Mouse (Mus musculus) heart, embryonic 12.5 days (tissue): ENCODE results near the gene Galntl6. TPM values are rescaled to one million over a fixed set of nuclear protein-coding genes. Genes with fewer than 3 reads are reported as not detected.
A peak's percentile ranks its signal among the peaks of the same experiment; 100 is the strongest.

Experiments used
- ATAC-seq: fragments of 200-750 bp; cut with Nextera tagmentation; 2 replicates; pipeline ENCODE4 v1.8.0; 2017; ENCODE audit warnings: moderate TSS enrichment, moderate library complexity; ENCODE audit not compliant: insufficient number of reproducible peaks, low FRiP score
- H3K27ac ChIP-seq: fragments of 300-500 bp; sonication (generic); 2 replicates; pipeline ENCODE4 v1.5.1; 2016; ENCODE audit warnings: mild to moderate bottlenecking, moderate library complexity; ENCODE audit not compliant: poor library complexity, severe bottlenecking
- H3K27me3 ChIP-seq: fragments of 300-500 bp; sonication (generic); replicated peaks from 2 replicates; pipeline ENCODE4 v1.6.1; 2016; ENCODE audit warnings: mild to moderate bottlenecking, moderate library complexity
- H3K36me3 ChIP-seq: fragments of 300-500 bp; sonication (generic); 2 replicates; pipeline ENCODE4 v1.6.1; 2016; ENCODE audit warnings: mild to moderate bottlenecking, moderate library complexity
- H3K4me1 ChIP-seq: fragments of 300-500 bp; sonication (generic); replicated peaks from 2 replicates; pipeline ENCODE4 v1.6.1; 2016; ENCODE audit warnings: mild to moderate bottlenecking
- H3K4me2 ChIP-seq: fragments of 300-500 bp; sonication (generic); 2 replicates; pipeline ENCODE4 v1.6.1; 2016; ENCODE audit warnings: mild to moderate bottlenecking, moderate library complexity
- H3K4me3 ChIP-seq: fragments of 300-500 bp; sonication (generic); 2 replicates; pipeline ENCODE4 v1.5.1; 2016; ENCODE audit warnings: mild to moderate bottlenecking
- H3K9ac ChIP-seq: fragments of 300-500 bp; sonication (generic); 2 replicates; pipeline ENCODE4 v1.6.1; 2016; ENCODE audit warnings: mild to moderate bottlenecking, moderate library complexity
- H3K9me3 ChIP-seq: fragments of 300-500 bp; sonication (generic); replicated peaks from 2 replicates; pipeline ENCODE4 v1.6.1; 2016; ENCODE audit warnings: mild to moderate bottlenecking, moderate library complexity
- WGBS: fragments of 180-500 bp; shearing (Covaris S2); methylation state at CpG from one replicate; pipeline ENCODE4 v1.1.7; 2016; 5-methylcytosine and 5-hydroxymethylcytosine counted together
- polyA plus RNA-seq: library from polyadenylated mRNA; unstranded; fragments of >200 nt; fragmentation: Nextera tagmentation; extraction: Ambion mirVana; gene quantifications from 2 replicates; pipeline ENCODE4 v1.2.1, GENCODE M21; 2016

Galntl6 gene
- polyA plus RNA-seq, result 0.08 and 0.18 TPM in 2 replicates

DNA sequence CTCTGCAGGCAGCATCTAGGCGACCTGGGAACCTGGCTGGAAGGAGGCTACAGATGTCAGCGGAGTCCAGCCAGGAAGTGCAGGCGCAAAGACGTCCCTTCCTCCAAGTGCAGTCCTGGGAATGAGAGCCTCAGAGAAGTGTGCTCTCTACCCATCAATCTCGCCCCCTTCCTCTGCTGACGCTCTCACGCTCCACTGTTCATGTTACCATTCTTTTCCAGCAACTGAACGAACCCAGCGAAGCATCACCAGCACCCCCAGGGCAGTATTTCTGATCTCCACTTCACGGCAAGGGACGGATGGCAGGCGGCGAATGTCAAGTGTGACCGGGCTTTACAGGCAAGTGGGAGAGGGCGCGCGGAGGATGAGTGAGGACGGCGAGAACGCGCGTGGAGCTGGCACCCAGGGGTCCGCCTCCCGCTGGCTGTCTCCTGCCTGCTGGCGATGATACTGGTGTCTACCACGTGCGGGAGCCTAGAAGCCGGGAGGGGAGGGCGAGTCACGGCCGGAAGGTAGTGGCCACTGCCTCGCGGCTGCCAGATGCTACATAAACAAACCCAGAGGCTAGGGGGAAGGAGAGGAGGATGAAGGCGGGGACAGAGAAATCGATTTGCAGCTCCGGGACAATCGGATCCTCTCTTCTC, at the start of gene Galntl6:
Galntl6 (minus strand) TSS at position 445 of the 644 bp plus-strand sequence.
- Histone ChIP-seq H3K9ac (peak within 1 kb of the TSS; percentile 45), H3K27me3 (peaks cover 18% of the 10 kb centered on the region), H3K4me3 (peak within 1 kb of the TSS; percentile 65), H3K36me3 (no peaks in the 10 kb centered on the region), H3K9me3 (no peaks in the 10 kb centered on the region), H3K4me1 (peaks cover 5% of the 10 kb centered on the region), H3K27ac (no peak within 1 kb of the TSS), H3K4me2 (peak within 1 kb of the TSS; percentile 99)
- no peak for ATAC-seq
- 0% methylated on average over 37 of the region's 37 CpGs for WGBS

DNA sequence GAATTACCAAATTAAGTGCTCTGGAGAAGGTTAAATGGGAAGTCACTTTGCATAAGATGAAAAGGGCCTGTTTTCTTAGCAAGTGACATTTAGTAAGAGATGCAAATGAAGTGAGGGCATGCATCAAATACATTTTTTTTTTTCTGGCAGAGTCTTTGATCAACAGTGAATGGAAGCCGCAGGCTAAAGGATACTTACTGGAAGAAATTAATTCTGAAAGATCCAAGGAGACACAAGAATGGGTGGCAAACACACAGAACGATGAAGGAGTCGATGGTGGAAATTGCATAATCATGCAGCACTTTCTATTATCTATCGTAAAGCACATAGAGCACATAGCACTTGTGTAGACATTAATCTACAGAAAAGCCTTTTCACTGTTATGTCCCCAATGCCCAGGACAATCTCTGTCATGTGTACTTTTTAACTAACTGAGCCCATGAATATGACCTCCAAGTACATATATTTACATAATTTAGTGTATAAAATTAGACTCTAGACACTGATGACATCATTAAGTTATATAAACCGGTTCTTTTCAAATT, 44.8 kb upstream of the Galntl6 start:
- no peak overlapping the region for H3K4me3 ChIP-seq
- H3K4me1 ChIP-seq, result no peaks in the 10 kb centered on the region
- no peaks in the 10 kb centered on the region for H3K9me3 ChIP-seq
- ATAC-seq, result no peak
- no peaks in the 10 kb centered on the region for H3K36me3 ChIP-seq
- 75% methylated on average over 5 of the region's 5 CpGs for WGBS
- H3K27ac ChIP-seq, result no peak overlapping the region
- no peak overlapping the region for H3K4me2 ChIP-seq
- no peaks in the 10 kb centered on the region for H3K27me3 ChIP-seq
- no peak overlapping the region for H3K9ac ChIP-seq

DNA sequence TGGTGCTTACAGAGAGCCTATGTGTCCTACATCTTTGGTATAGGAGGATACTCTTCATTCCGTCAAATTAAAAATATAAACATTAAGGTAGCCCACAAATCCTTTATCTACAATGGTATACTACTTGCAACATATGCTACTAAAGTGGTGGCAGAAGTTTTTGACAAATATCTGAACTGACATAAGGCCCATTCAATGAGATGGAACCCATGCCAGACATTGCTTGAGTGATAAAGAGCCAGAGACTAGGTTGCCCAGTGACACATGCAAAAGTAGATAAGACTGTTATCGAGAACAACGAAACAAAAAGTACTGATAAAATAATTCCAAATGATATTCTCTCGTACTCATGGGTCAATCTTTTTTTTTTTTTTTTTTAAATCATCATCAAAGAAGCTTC, 31.3 kb upstream of the Galntl6 start:
- WGBS, result 70% methylated on average over 4 of the region's 4 CpGs
- no peak overlapping the region for H3K4me3 ChIP-seq

DNA sequence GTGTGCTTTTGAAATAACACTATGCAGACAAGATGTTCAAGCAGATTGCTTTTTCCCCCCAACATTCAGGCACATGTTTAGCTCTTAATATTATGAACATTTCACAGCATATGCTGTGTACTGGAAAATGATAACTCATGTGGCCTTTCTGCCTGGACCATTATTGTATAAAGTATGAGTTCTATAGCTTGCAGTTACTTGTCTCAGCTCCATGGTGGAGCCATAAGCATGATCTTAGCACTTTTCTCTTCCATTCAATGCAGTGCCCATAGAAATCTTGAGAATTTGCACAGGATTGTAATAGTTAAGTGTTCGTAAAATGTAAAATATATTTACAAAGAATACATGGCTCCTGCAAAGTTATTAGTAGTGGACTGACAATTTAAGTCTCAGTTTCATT, 18.6 kb upstream of the Galntl6 start:
- no peaks in the 10 kb centered on the region for H3K9me3 ChIP-seq
- H3K4me3 ChIP-seq, result no peak overlapping the region
- 74% methylated on average over 1 of the region's 1 CpGs for WGBS
- no peak overlapping the region for H3K9ac ChIP-seq
- no peaks in the 10 kb centered on the region for H3K4me1 ChIP-seq
- no peak overlapping the region for H3K27ac ChIP-seq
- no peak overlapping the region for H3K4me2 ChIP-seq
- no peaks in the 10 kb centered on the region for H3K27me3 ChIP-seq
- H3K36me3 ChIP-seq, result no peaks in the 10 kb centered on the region
- ATAC-seq, result no peak

More for the DNA sequence above, 31.3 kb upstream of the Galntl6 start:
- Histone ChIP-seq H3K9me3 (no peaks in the 10 kb centered on the region), H3K4me2 (no peak overlapping the region), H3K27me3 (no peaks in the 10 kb centered on the region), H3K36me3 (no peaks in the 10 kb centered on the region), H3K27ac (no peak overlapping the region), H3K9ac (no peak overlapping the region), H3K4me1 (no peaks in the 10 kb centered on the region)
- ATAC-seq, result no peak

DNA sequence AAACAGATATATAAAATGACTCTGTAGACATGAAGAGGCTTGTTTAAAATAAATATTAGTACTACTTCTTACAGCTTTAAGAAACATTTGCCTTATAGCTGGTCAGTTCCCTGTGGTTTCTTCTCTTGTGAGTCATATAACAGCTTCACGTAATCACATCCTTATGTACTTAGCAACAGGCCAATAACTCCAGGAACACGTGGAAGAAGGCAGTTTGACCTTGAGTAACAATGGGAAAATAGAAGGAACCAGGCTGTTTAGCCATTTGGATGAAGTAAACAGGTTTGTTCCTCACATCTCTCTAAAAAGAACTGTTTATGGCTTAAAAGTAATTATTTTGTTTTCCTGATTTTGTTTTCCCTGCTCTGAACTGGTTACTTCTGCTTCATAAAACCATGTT, 2.7 kb upstream of the Galntl6 start:
- 55% methylated on average over 2 of the region's 2 CpGs for WGBS
- Histone ChIP-seq H3K4me1 (peaks cover 5% of the 10 kb centered on the region), H3K9me3 (no peaks in the 10 kb centered on the region), H3K36me3 (no peaks in the 10 kb centered on the region), H3K27ac (no peak overlapping the region), H3K4me3 (no peak overlapping the region), H3K9ac (no peak overlapping the region), H3K27me3 (peaks cover 18% of the 10 kb centered on the region), H3K4me2 (no peak overlapping the region)
- no peak for ATAC-seq

DNA sequence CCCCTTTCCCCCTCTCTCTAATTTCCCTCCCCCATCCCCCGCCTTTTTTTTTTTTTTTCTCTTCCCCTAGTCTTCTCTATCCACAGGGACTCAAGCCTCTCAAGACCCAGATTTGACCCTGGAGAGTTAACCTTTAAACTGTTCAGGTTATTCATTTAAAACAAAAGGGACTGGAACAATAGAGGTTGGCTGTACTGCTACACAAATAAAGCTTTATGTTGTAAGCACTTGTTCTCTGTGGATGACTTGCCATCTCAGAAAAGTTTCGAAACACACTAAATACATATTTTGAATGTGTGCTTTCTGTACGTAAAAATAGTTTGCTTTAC, 1.2 kb upstream of the Galntl6 start:
- 65% methylated on average over 3 of the region's 3 CpGs for WGBS
- no peak for ATAC-seq
- H3K9me3 ChIP-seq, result no peaks in the 10 kb centered on the region

DNA sequence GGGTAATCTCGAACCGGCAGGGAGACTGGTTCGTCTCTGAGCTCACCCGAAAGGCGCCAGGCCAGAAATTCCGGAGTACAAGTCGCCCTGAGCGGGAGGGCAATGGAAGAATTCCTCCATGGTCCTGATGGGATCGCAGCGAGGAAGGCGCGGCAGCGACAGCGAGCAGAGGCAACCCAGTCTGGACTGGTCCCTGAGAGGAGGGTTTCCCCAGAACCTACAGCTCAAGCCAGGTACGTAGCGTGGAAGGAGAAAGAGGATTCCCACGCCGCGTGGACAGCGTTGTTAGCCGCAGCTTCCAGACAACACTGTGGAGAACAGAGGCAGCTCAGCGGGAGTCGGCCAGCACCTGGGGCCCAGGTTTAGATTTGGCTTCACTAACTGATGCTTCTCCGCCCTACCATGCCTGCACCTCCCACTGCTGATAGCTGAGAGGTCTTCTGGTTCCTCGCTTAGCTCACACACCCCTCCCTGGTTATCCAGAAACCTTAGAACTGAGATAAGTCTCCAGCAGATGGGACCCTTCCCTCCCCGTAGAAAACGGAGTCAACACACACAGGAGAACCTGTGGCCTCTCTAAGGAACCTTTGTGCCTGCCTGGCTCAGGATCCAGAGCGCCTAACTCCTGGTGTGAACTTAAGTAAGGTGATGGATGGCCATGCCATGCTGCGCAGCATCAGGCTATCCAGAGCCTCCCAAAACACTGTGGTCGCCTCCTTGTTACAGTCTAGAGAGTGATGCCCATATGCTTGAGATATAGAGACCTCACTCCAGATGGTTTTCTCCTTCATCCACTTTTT, 600 bp upstream of the Galntl6 start:
- H3K4me1 ChIP-seq, result peaks cover 5% of the 10 kb centered on the region
- H3K27ac ChIP-seq, result no peak overlapping the region
- peak overlapping the region; percentile 65 for H3K4me3 ChIP-seq
- peak overlapping the region; percentile 99 for H3K4me2 ChIP-seq
- H3K27me3 ChIP-seq, result peaks cover 18% of the 10 kb centered on the region
- 0 out of 2 replicates have a peak, but pooled peaks have one; percentile 42 for ATAC-seq
- WGBS, result 2% methylated on average over 30 of the region's 30 CpGs
- no peaks in the 10 kb centered on the region for H3K36me3 ChIP-seq
- H3K9me3 ChIP-seq, result no peaks in the 10 kb centered on the region
- peak overlapping the region; percentile 45 for H3K9ac ChIP-seq

More for the DNA sequence above, 1.2 kb upstream of the Galntl6 start:
- Histone ChIP-seq H3K4me1 (peaks cover 5% of the 10 kb centered on the region), H3K27me3 (peaks cover 18% of the 10 kb centered on the region), H3K4me3 (no peak overlapping the region), H3K9ac (no peak overlapping the region), H3K36me3 (no peaks in the 10 kb centered on the region), H3K4me2 (no peak overlapping the region), H3K27ac (no peak overlapping the region)

DNA sequence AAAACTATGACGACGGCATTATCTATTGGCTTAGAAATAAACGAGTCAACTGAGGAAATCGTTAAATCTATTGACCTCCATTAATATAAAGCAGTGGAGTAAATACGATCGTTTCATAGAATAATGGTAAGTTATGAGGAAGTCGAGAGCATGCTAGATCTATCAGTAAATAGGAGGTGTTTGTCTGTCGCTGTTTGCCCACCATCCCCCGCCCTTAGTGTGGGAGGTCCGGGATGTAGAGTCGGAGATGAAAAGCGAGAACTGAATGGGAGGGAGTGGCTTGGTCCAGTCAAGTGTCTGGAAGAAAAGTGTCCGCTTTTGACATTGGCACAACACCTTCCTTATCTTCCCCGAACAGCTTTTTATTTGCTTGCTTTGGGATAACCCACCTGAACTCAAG, 763 bp downstream of the Galntl6 start, which contains the start of gene BC030500:
BC030500 (plus strand) TSS at position 79 of the 400 bp plus-strand sequence.
- Histone ChIP-seq H3K36me3 (no peaks in the 10 kb centered on the region), H3K9ac (peak within 1 kb of the TSS; percentile 45), H3K4me2 (peak within 1 kb of the TSS; percentile 99), H3K27ac (no peak within 1 kb of the TSS), H3K4me1 (peaks cover 5% of the 10 kb centered on the region), H3K27me3 (peaks cover 18% of the 10 kb centered on the region), H3K9me3 (no peaks in the 10 kb centered on the region), H3K4me3 (peak within 1 kb of the TSS; percentile 65)
- no peak for ATAC-seq
- WGBS, result 9% methylated on average over 14 of the region's 14 CpGs

DNA sequence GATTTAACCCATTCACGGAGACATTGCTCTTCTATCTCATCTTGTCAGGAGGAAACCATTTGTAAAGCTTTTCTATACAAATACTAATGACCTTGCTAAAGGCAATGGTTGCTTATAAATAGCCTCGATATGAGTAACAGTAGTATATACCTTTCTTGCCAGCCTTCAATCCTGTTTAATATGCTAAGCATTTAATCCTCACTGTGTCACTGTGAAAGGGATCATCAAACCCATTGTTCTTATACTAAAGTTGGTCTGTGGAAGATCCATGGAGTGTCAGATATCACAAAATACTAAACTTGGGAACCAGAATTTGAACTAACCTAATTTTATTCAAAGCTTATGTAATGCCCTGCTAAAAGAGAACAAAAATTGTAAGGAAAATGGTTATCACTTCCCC, 8.0 kb downstream of the Galntl6 start:
- Histone ChIP-seq H3K36me3 (no peaks in the 10 kb centered on the region), H3K9ac (no peak overlapping the region), H3K4me1 (no peaks in the 10 kb centered on the region), H3K4me2 (no peak overlapping the region), H3K9me3 (no peaks in the 10 kb centered on the region), H3K4me3 (no peak overlapping the region), H3K27me3 (no peaks in the 10 kb centered on the region), H3K27ac (no peak overlapping the region)
- 36% methylated on average over 2 of the region's 2 CpGs for WGBS
- ATAC-seq, result no peak

DNA sequence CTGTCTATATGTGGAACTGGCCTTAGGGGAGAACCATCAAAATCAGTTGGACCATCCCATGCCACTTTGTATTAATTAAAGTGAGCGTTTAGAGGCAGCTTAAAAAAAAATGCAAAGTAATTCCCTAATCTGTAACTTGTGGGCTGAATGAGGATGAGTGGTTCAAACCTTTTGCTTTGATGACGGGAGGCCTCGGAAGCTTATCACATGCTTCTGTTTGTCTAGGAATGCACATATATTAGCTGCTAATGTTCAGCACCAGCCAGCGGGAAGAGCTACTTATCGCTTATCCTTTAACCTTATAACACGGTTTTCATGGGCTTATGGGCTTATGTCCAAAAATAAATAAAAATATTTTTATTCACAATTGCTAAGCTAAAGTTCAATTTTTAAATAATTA, 16.5 kb downstream of the Galntl6 start:
- Histone ChIP-seq H3K4me2 (no peak overlapping the region), H3K36me3 (no peaks in the 10 kb centered on the region), H3K27me3 (no peaks in the 10 kb centered on the region), H3K4me3 (no peak overlapping the region), H3K4me1 (no peaks in the 10 kb centered on the region), H3K27ac (no peak overlapping the region), H3K9ac (no peak overlapping the region), H3K9me3 (no peaks in the 10 kb centered on the region)
- WGBS, result 51% methylated on average over 6 of the region's 6 CpGs
- ATAC-seq, result no peak

DNA sequence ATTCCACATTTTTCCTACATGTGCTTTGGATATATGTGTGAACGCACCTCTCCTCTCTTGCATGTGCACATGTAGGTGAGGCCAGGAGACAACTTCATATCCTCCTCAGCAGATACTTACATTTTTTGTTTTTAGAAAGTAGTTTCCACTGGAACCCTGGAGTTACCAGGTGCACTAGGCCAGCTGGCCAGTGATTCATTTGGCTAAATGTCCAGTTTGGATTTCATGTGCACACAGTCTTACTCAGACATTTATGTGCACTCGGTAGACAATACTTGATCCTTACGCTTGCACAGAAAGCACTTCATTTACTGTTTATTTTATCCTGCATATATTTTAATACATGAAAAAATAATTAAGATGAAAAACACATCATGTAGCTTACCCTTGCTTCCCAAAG, 21.8 kb downstream of the Galntl6 start:
- Histone ChIP-seq H3K27ac (no peak overlapping the region), H3K27me3 (no peaks in the 10 kb centered on the region), H3K9ac (no peak overlapping the region), H3K4me2 (no peak overlapping the region), H3K4me3 (no peak overlapping the region), H3K9me3 (no peaks in the 10 kb centered on the region), H3K4me1 (no peaks in the 10 kb centered on the region), H3K36me3 (no peaks in the 10 kb centered on the region)
- ATAC-seq, result no peak
- WGBS, result 85% methylated on average over 3 of the region's 3 CpGs
